Mouse (Mus musculus): Measurements from ENCODE around the gene Arl15. TPM values are rescaled to one million over a fixed set of nuclear protein-coding genes. Genes with fewer than 3 reads are reported as not detected.

Gene Arl15
- polyA plus RNA-seq (2014; fragmentation: Illumina TruSeq; extraction: RNeasy Lipid Tissue Mini Kit (QIAGEN cat#74804); ENCODE audit: insufficient read depth, low read depth, low replicate concordance), result 15.4 TPM

GRCm38 (mm10) chr13:113794039-113794704, at the start of gene Arl15:
TSS of gene Arl15 (plus strand) at chr13:113794505.

Other genes starting within 250 kb of the Arl15 start
- 23.9 TPM for gene Snx18, start 175.9 kb upstream of the Arl15 start, polyA plus RNA-seq (2014; fragmentation: Illumina TruSeq; extraction: RNeasy Lipid Tissue Mini Kit (QIAGEN cat#74804); ENCODE audit: insufficient read depth, low read depth, low replicate concordance)
- 0.56 TPM for gene Hspb3, start 130.8 kb upstream of the Arl15 start, polyA plus RNA-seq (2014; fragmentation: Illumina TruSeq; extraction: RNeasy Lipid Tissue Mini Kit (QIAGEN cat#74804); ENCODE audit: insufficient read depth, low read depth, low replicate concordance)